Mouse (Mus musculus) brain, embryonic 14.5 days (tissue): ENCODE results near the gene Hoxd13.

ENCODE experiments used
- CTCF ChIP-seq: fragments of 200-500 bp; IDR thresholded peaks from 2 replicates; pipeline ENCODE4 v1.5.1; 2012; ENCODE audit warnings: inconsistent platforms, mild to moderate bottlenecking, moderate library complexity, borderline replicate concordance; ENCODE audit not compliant: insufficient read depth, insufficient read length; ENCODE audit errors: extremely low read depth
- POLR2A ChIP-seq: fragments of 200-500 bp; IDR thresholded peaks from 2 replicates; pipeline ENCODE4 v1.6.1; 2012; ENCODE audit warnings: mild to moderate bottlenecking, inconsistent platforms, borderline replicate concordance; ENCODE audit not compliant: poor library complexity, insufficient read depth, insufficient read length, severe bottlenecking; ENCODE audit errors: extremely low read depth

- TF ChIP-seq CTCF: no peak
- TF ChIP-seq POLR2A: no peak
These were observed 15.1 kb upstream of the Hoxd13 start for GRCm38 (mm10) chr2:74652996-74653340.
